Mouse (Mus musculus): ENCODE data around the gene Ndufb6. TPM values are rescaled to one million over a fixed set of nuclear protein-coding genes. Genes with fewer than 3 reads are reported as not detected.

The Ndufb6 gene
- polyA plus RNA-seq, 1 experiment from 2014 or later: 324 TPM

GRCm38 (mm10) chr4:40244035-40244434 lies 35.2 kb downstream of the Ndufb6 start:
- no peak for ATAC-seq (ENCODE audit: insufficient read depth, low FRiP score, low read depth)
- H3K27me3 ChIP-seq (replicated peaks): no peaks in the 10 kb centered on the region
- no peaks in the 10 kb centered on the region for H3K9me3 ChIP-seq
- no peak overlapping the region for H3K4me3 ChIP-seq (replicated peaks)
- H3K4me1 ChIP-seq: no peaks in the 10 kb centered on the region
- H3K36me3 ChIP-seq: no peaks in the 10 kb centered on the region
- H3K9ac ChIP-seq: no peak overlapping the region
- no peak overlapping the region for H3K4me2 ChIP-seq
- no peak overlapping the region for H3K27ac ChIP-seq
- 81% methylated on average over 8 of the region's 8 CpGs for WGBS

GRCm38 (mm10) chr4:40243006-40243405 lies 36.2 kb downstream of the Ndufb6 start:
- WGBS: 84% methylated on average over 4 of the region's 4 CpGs
- Histone ChIP-seq H3K9me3 (no peaks in the 10 kb centered on the region), H3K9ac (no peak overlapping the region), H3K27me3 (replicated peaks) (no peaks in the 10 kb centered on the region), H3K4me3 (replicated peaks) (no peak overlapping the region), H3K4me1 (no peaks in the 10 kb centered on the region), H3K4me2 (no peak overlapping the region), H3K36me3 (no peaks in the 10 kb centered on the region), H3K27ac (no peak overlapping the region)
- no peak for ATAC-seq (ENCODE audit: insufficient read depth, low FRiP score, low read depth)

- no peak for ATAC-seq (ENCODE audit: insufficient read depth, low FRiP score, low read depth)
These were observed 37.3 kb downstream of the Ndufb6 start for GRCm38 (mm10) chr4:40241928-40242327.

GRCm38 (mm10) chr4:40240272-40240744 lies 38.9 kb downstream of the Ndufb6 start:
- no peak overlapping the region for H3K9ac ChIP-seq
- H3K4me2 ChIP-seq: peak overlapping the region; percentile 75
- no peaks in the 10 kb centered on the region for H3K36me3 ChIP-seq
- H3K9me3 ChIP-seq: no peaks in the 10 kb centered on the region
- 55% methylated on average over 5 of the region's 5 CpGs for WGBS
- H3K4me1 ChIP-seq: no peaks in the 10 kb centered on the region
- ATAC-seq (ENCODE audit: insufficient read depth, low FRiP score, low read depth): 0 out of 2 replicates have a peak, but pooled peaks have one; percentile 23
- H3K27ac ChIP-seq: peak overlapping the region; percentile 86
- H3K27me3 ChIP-seq (replicated peaks): no peaks in the 10 kb centered on the region
- peak overlapping the region; percentile 64 for H3K4me3 ChIP-seq (replicated peaks)

More at GRCm38 (mm10) chr4:40241928-40242327, 37.3 kb downstream of the Ndufb6 start:
- Histone ChIP-seq H3K4me1 (no peaks in the 10 kb centered on the region), H3K27me3 (replicated peaks) (no peaks in the 10 kb centered on the region), H3K4me2 (no peak overlapping the region), H3K9me3 (no peaks in the 10 kb centered on the region), H3K36me3 (no peaks in the 10 kb centered on the region), H3K9ac (no peak overlapping the region), H3K27ac (no peak overlapping the region), H3K4me3 (replicated peaks) (no peak overlapping the region)
- 50% methylated on average over 6 of the region's 6 CpGs for WGBS

- H3K36me3 ChIP-seq: no peaks in the 10 kb centered on the region
- H3K4me1 ChIP-seq: no peaks in the 10 kb centered on the region
- peak within 1 kb of the TSS; percentile 75 for H3K4me2 ChIP-seq
- H3K4me3 ChIP-seq (replicated peaks): peak within 1 kb of the TSS; percentile 64
- ATAC-seq (ENCODE audit: insufficient read depth, low FRiP score, low read depth): peak; percentile 74
- no peaks in the 10 kb centered on the region for H3K27me3 ChIP-seq (replicated peaks)
- WGBS: 3% methylated on average over 35 of the region's 35 CpGs
- peak within 1 kb of the TSS; percentile 39; the same call in 1 of the 2 replicates for H3K9ac ChIP-seq
- H3K27ac ChIP-seq: peak within 1 kb of the TSS; percentile 86
- H3K9me3 ChIP-seq: no peaks in the 10 kb centered on the region
These were observed 39.6 kb downstream of the Ndufb6 start, which contains the start of gene Ddx58 for GRCm38 (mm10) chr4:40239409-40240271. Ddx58 (minus strand) TSS chr4:40239828.

GRCm38 (mm10) chr4:40238483-40239408 lies 40.5 kb downstream of the Ndufb6 start:
- peak overlapping the region; percentile 86 for H3K27ac ChIP-seq
- no peaks in the 10 kb centered on the region for H3K27me3 ChIP-seq (replicated peaks)
- H3K4me3 ChIP-seq (replicated peaks): peak overlapping the region; percentile 64
- 5% methylated on average over 17 of the region's 17 CpGs for WGBS
- peak overlapping the region; percentile 75 for H3K4me2 ChIP-seq
- no peaks in the 10 kb centered on the region for H3K9me3 ChIP-seq
- ATAC-seq (ENCODE audit: insufficient read depth, low FRiP score, low read depth): peak; percentile 69
- H3K9ac ChIP-seq: peak overlapping the region; percentile 10; the same call in 1 of the 2 replicates
- no peaks in the 10 kb centered on the region for H3K36me3 ChIP-seq
- no peaks in the 10 kb centered on the region for H3K4me1 ChIP-seq

GRCm38 (mm10) chr4:40236829-40237228 lies 42.4 kb downstream of the Ndufb6 start:
- H3K9ac ChIP-seq: no peak overlapping the region
- WGBS: 75% methylated on average over 4 of the region's 4 CpGs

GRCm38 (mm10) chr4:40234256-40234655 lies 45.0 kb downstream of the Ndufb6 start:
- H3K27me3 ChIP-seq (replicated peaks): no peaks in the 10 kb centered on the region
- H3K4me3 ChIP-seq (replicated peaks): no peak overlapping the region
- H3K36me3 ChIP-seq: no peaks in the 10 kb centered on the region
- H3K27ac ChIP-seq: no peak overlapping the region
- no peak for ATAC-seq (ENCODE audit: insufficient read depth, low FRiP score, low read depth)
- H3K4me2 ChIP-seq: no peak overlapping the region
- 85% methylated on average over 6 of the region's 6 CpGs for WGBS
- H3K9me3 ChIP-seq: no peaks in the 10 kb centered on the region
- H3K4me1 ChIP-seq: no peaks in the 10 kb centered on the region
- H3K9ac ChIP-seq: no peak overlapping the region

More at GRCm38 (mm10) chr4:40236829-40237228, 42.4 kb downstream of the Ndufb6 start:
- Histone ChIP-seq H3K27ac (no peak overlapping the region), H3K9me3 (no peaks in the 10 kb centered on the region), H3K4me3 (replicated peaks) (no peak overlapping the region), H3K4me1 (no peaks in the 10 kb centered on the region), H3K27me3 (replicated peaks) (no peaks in the 10 kb centered on the region), H3K4me2 (no peak overlapping the region), H3K36me3 (no peaks in the 10 kb centered on the region)
- ATAC-seq (ENCODE audit: insufficient read depth, low FRiP score, low read depth): no peak

GRCm38 (mm10) chr4:40233062-40233664 lies 46.1 kb downstream of the Ndufb6 start:
- H3K27me3 ChIP-seq (replicated peaks): no peaks in the 10 kb centered on the region
- H3K9ac ChIP-seq: no peak overlapping the region
- no peak overlapping the region for H3K4me2 ChIP-seq
- no peaks in the 10 kb centered on the region for H3K9me3 ChIP-seq
- H3K27ac ChIP-seq: no peak overlapping the region
- H3K4me3 ChIP-seq (replicated peaks): no peak overlapping the region
- no peaks in the 10 kb centered on the region for H3K4me1 ChIP-seq
- H3K36me3 ChIP-seq: no peaks in the 10 kb centered on the region
- ATAC-seq (ENCODE audit: insufficient read depth, low FRiP score, low read depth): no peak
- 92% methylated on average over 7 of the region's 7 CpGs for WGBS

- H3K4me1 ChIP-seq: no peaks in the 10 kb centered on the region
- 93% methylated on average over 6 of the region's 6 CpGs for WGBS
- H3K36me3 ChIP-seq: no peaks in the 10 kb centered on the region
- no peak overlapping the region for H3K27ac ChIP-seq
- H3K4me2 ChIP-seq: no peak overlapping the region
- ATAC-seq (ENCODE audit: insufficient read depth, low FRiP score, low read depth): no peak
- no peak overlapping the region for H3K9ac ChIP-seq
- H3K27me3 ChIP-seq (replicated peaks): no peaks in the 10 kb centered on the region
- no peaks in the 10 kb centered on the region for H3K9me3 ChIP-seq
- no peak overlapping the region for H3K4me3 ChIP-seq (replicated peaks)
These were observed 49.5 kb downstream of the Ndufb6 start for GRCm38 (mm10) chr4:40229723-40230122.

GRCm38 (mm10) chr4:40227886-40228285 lies 51.3 kb downstream of the Ndufb6 start:
- Histone ChIP-seq H3K9me3 (no peaks in the 10 kb centered on the region), H3K4me1 (no peaks in the 10 kb centered on the region), H3K4me2 (no peak overlapping the region), H3K4me3 (replicated peaks) (no peak overlapping the region), H3K36me3 (no peaks in the 10 kb centered on the region), H3K27ac (no peak overlapping the region), H3K27me3 (replicated peaks) (no peaks in the 10 kb centered on the region), H3K9ac (no peak overlapping the region)
- 89% methylated on average over 7 of the region's 7 CpGs for WGBS
- ATAC-seq (ENCODE audit: insufficient read depth, low FRiP score, low read depth): no peak

Data from stomach, embryonic 15.5 days (tissue).